Mouse (Mus musculus) urinary bladder, adult 2 months (tissue): ENCODE results near the gene Zfp54. TPM values are rescaled to one million over a fixed set of nuclear protein-coding genes. Genes with fewer than 3 reads are reported as not detected.

Experiments
- polyA plus RNA-seq: library from polyadenylated mRNA; depleted of rRNA; stranded (reverse); fragments of >200 nt; gene quantifications from 2 replicates; pipeline ENCODE4 v1.2.3, GENCODE M21; 2012; rRNA removed

Gene Zfp54
- polyA plus RNA-seq, 1 experiment: 6.2 TPM

Other genes starting within 250 kb of the Zfp54 start
- not detected in 2 replicates for gene Vmn1r234, start 197.1 kb upstream of the Zfp54 start, polyA plus RNA-seq
- gene Vmn1r235, start 166.8 kb upstream of the Zfp54 start, polyA plus RNA-seq: not detected in 2 replicates
- gene Vmn1r236, start 140.3 kb upstream of the Zfp54 start, polyA plus RNA-seq: not detected in 2 replicates
- gene Vmn1r237, start 111.4 kb upstream of the Zfp54 start, polyA plus RNA-seq: not detected in 2 replicates
- gene Zfp677, start 39.5 kb upstream of the Zfp54 start, polyA plus RNA-seq: 4.8 and 5.5 TPM in 2 replicates
- gene Zfp51, start 27.1 kb downstream of the Zfp54 start, polyA plus RNA-seq: 7.1 and 8.6 TPM in 2 replicates
- 8.1 and 9.2 TPM in 2 replicates for gene Zfp53, start 65.8 kb downstream of the Zfp54 start, polyA plus RNA-seq
- gene Zfp52, start 112.3 kb downstream of the Zfp54 start, polyA plus RNA-seq: 4.7 and 5.6 TPM in 2 replicates
- 8.5 and 9.8 TPM in 2 replicates for gene Zfp948, start 143.8 kb downstream of the Zfp54 start, polyA plus RNA-seq
- 3.2 and 5.2 TPM in 2 replicates for gene Zfp983, start 227.4 kb downstream of the Zfp54 start, polyA plus RNA-seq